Mouse (Mus musculus): ENCODE measurements around the gene Macrod1.
"Not testable (repeated sequence)": the region's sequence is repeated elsewhere in the genome, so short reads cannot be mapped to it uniquely, and the experiment has no call there.

Gene Macrod1

GRCm38 (mm10) chr19:7056248-7057087 is at the start of gene Macrod1:
Gene Macrod1, plus strand, starts transcription at chr19:7056810.
- DNase-seq (ENCODE audit: low read depth, low spot score): no peak

DNA sequence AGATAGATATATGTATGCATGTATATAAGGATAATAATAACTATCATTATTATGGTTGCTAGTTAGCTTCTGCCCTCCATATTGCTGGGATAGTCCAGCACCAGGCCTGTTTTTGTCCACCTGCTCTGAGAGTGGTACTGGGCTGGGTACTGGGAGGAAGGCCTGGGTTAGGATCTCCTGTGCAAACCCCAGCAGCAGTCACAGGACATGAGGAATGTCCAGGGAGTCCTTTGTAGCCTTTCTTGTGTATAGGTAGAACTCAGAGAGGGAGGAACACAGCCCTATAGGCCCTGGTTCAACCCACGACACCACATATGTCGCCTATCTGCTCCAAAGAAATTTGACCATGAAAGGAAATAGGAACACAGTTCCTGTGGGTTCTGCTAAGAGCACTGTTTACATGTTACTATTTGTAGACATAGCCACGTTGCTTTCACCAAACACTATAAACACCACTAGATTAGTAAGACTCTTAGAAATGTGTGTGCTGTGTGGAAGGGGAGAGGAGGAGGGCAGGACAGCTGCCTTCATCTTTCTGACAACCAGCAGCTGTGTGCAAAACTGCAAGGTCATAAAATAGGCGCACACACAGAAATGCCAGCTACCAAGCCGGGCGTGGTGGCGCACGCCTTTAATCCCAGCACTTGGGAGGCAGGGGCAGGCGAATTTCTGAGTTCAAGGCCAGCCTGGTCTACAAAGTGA is 49.6 kb upstream of the Macrod1 start:
- DNase-seq (ENCODE audit: low read depth, low spot score): no peak

GRCm38 (mm10) chr19:7012426-7012825 is 44.2 kb upstream of the Macrod1 start:
- no peak for DNase-seq (ENCODE audit: low read depth, low spot score)

- DNase-seq (ENCODE audit: low read depth, low spot score): no peak
Measured at GRCm38 (mm10) chr19:7013984-7014383, 42.6 kb upstream of the Macrod1 start.

DNA sequence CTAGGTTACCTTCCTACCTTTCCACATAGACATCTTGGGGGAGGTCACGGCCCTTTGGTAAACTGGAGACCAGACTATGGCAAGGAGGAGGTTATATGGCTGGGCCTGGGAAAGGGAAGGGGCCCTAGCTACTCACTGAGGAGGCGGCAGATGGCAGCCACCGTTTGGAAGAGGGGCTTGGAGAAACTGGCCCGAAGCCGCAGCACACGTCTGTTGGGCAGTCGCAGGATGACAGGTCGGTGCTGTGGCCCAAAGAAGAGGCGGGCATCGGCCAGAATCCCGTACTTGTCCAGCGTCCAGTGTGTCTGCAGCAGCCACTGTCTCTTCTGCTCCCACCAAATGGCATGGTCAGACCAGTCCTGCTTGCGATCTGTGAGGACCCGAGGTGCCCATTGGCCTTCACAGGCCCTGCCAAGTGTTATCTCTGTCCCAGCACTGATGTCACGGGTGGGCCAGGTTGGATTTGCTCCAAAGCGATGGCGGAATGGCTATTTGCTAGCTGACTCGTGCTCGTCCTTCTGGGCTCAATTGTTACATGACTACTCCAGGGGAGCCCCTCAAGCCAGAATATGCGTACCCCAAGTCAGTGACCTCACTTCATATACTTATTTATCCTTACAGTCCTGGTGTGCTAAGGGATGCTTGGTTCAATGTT is 42.0 kb upstream of the Macrod1 start:
- DNase-seq (ENCODE audit: low read depth, low spot score): no peak

- no peak for DNase-seq (ENCODE audit: low read depth, low spot score)
Measured at GRCm38 (mm10) chr19:7017541-7018457, 38.8 kb upstream of the Macrod1 start.

DNA sequence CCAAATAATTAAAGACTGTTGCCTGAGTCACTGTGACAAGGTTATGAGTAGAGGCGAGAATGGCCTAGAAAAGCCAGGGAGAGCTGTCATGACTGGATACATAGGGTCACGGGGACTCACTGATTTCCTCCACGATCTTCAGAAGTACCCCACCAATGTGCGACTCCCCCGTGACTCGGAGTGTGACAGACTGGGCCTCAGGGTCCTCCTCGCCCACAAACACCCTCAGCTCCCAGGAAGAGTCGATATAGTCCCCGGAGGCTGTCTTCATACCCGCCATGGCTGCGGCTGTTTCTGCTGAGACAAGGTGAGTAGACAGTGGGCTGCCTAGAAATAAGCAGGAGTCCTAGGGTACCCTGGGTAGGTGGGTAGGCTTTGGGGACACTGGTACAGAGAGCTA is 38.1 kb upstream of the Macrod1 start:
- no peak for DNase-seq (ENCODE audit: low read depth, low spot score)

DNA sequence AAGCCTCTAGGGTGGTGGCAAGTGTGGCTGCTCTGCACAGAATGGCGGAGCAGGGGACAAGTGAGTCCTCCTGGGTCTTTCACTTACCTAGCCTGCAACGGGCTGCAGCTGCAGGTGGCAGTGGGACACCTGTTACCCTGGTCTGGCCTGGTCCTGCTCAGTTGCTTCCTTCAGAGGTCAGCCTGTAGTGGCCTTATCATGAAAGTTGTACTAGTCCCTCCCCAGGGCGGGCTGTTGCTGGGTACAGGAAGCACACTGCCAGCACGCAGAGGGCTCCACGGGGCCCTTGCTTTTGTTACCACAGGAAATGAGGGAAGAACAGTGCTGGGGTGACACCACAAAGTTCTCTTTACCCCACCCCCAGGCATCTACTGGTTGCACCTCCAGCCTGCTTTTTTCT is 37.4 kb upstream of the Macrod1 start, which contains the start of gene Fermt3:
Fermt3 (minus strand) TSS at position 279 of the 400 bp plus-strand sequence.
- DNase-seq (ENCODE audit: low read depth, low spot score): no peak

DNA sequence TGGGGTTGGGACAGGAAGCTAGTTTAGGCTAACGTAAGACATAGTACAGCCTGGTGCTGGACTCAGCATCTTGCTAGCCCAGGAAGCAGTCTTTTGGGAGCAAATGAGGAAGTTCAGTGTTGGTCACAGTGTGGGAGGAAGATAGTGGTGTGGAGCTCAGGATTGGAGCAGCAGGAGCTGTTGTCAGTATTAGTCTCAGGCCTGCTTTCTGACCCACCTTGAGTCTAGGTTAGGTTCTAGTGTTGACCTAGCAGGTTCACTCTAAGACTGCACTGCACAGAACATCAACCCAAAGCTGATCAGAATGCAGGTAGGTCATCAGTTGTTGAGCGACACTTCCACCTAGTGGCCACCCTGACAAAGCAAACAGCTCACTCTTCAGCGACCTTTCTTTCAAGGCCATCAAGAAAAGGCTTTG is 36.4 kb upstream of the Macrod1 start:
- DNase-seq (ENCODE audit: low read depth, low spot score): peak; percentile 23

GRCm38 (mm10) chr19:7029531-7029930 is 27.1 kb upstream of the Macrod1 start:
- no peak for DNase-seq (ENCODE audit: low read depth, low spot score)

- DNase-seq (ENCODE audit: low read depth, low spot score): no peak
Measured at GRCm38 (mm10) chr19:7034006-7034405, 22.6 kb upstream of the Macrod1 start.

DNA sequence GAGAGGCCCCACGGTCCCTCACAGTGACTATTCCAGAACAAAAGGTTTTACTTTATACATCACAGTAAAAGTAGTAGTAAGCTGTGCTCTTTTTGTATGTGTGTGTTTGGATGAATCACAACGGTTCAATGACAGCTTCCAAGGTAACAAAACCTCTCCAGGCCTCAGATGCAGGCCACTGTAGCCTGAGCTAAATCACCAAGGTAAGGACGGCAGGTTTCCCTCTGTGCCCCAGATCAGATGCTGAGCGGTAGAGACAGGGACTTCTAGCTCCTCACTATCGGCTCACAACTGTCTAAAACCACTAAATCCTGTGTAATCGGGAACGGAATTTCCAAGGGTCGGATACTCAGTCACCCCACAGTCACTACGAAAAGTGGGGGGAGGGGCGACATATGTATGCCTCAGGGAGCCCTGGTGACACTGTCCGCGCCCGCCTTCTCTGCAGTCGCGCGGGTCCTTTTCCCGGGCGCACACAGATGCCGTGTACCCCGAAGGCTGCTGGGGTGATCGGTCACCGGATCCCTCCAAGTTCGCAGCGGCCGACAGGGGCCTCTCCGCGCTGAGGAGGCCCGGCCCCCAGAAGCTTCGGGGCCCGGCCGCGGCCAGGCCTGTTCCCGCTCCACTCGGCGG is 17.4 kb upstream of the Macrod1 start:
- no peak for DNase-seq (ENCODE audit: low read depth, low spot score)

GRCm38 (mm10) chr19:7039841-7040636 is 16.6 kb upstream of the Macrod1 start, which contains the start of gene Stip1:
Gene Stip1, minus strand, starts transcription at chr19:7039967.
- peak; percentile 99 for DNase-seq (ENCODE audit: low read depth, low spot score)

GRCm38 (mm10) chr19:7040637-7041130 is 15.9 kb upstream of the Macrod1 start:
- DNase-seq (ENCODE audit: low read depth, low spot score): no peak

DNA sequence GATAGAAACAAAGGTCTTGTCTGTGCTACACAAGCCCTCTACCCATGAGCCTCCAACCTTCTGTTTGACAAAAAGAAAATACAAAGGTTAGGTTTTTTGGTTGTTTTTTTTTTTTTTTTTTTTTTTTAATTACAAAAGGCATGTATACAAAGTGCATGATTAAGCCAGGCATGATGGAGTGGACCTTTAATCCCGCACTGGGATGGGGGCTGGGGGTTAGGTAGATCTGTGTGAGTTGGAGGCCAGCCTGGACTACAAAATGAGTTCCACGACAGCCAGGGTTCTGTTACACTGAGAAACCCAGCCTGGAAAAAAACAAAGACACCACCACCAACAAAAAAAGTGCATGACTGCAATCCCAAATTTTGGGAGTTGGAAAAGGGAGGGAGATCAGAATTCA is 15.4 kb upstream of the Macrod1 start:
- no peak for DNase-seq (ENCODE audit: low read depth, low spot score)

- DNase-seq (ENCODE audit: low read depth, low spot score): no peak
Measured at GRCm38 (mm10) chr19:7044279-7044678, 12.3 kb upstream of the Macrod1 start.

DNA sequence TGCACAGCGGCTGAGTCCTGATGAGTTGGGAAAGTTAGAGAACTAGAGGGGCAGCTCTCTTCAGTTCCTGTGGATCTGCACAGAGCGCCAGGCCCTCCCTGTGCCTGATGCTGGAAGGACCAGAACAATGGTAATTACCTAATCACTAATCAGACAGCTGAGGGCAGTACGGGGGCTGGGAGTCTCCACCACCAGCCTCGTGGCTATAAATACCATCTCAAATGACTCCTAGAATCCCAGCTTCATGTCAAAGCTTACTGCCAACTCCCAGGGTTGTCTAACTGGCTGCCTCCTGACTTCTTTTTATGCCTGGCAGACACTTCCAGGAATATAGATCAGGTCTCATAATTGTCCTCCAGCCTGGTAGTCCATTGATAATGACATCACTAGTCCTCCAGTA is 11.9 kb upstream of the Macrod1 start:
- no peak for DNase-seq (ENCODE audit: low read depth, low spot score)

DNA sequence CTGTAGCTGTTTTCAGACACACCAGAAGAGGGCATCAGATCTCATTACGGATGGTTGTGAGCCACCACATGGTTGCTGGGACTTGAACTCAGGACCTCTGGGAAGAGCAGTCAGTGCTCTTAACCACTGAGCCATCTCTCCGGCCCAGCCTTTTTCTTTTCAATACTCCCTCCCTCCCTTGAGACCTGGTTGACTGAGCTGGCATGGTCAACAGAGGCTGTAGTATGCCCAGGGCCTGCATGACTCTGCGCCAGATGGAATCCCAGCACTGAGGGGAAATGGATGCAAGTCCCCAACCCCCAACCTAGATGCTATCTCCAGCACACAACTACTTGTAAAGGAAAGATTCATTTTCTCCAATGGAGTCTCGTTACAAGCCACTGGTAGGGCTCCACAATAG is 3.2 kb upstream of the Macrod1 start:
- DNase-seq (ENCODE audit: low read depth, low spot score): not testable (repeated sequence)

GRCm38 (mm10) chr19:7054772-7055171 is 1.8 kb upstream of the Macrod1 start:
- no peak for DNase-seq (ENCODE audit: low read depth, low spot score)

GRCm38 (mm10) chr19:7055173-7055572 is 1.4 kb upstream of the Macrod1 start:
- no peak for DNase-seq (ENCODE audit: low read depth, low spot score)
